Mouse (Mus musculus) ES-E14 (cell line): Measurements from ENCODE around the gene Mbd4. TPM values are rescaled to one million over a fixed set of nuclear protein-coding genes. Genes with fewer than 3 reads are reported as not detected.

ENCODE experiments used
- DNase-seq: peaks from one replicate; pipeline ENCODE4 v3.0.0-alpha.2; 2013; ENCODE audit warnings: low read depth, low spot score
- H3K27ac ChIP-seq: 2 replicates; pipeline ENCODE4 v1.5.1; 2012; ENCODE audit warnings: low read depth, mild to moderate bottlenecking, low read length, moderate library complexity, mixed read lengths; ENCODE audit not compliant: poor library complexity, insufficient read depth, severe bottlenecking
- H3K36me3 ChIP-seq: 2 replicates; pipeline ENCODE4 v1.6.1; 2012; ENCODE audit warnings: mild to moderate bottlenecking, low read length, moderate library complexity, mixed read lengths; ENCODE audit not compliant: control insufficient read depth, poor library complexity, insufficient read depth, severe bottlenecking
- H3K4me1 ChIP-seq, 2 experiments: fragments of 150-350 bp in 1 of 2; sonication (generic) in 1 of 2; 2 replicates each; pipeline ENCODE4 v1.6.1; 2012; ENCODE audit warnings: low read length in 2 of 2, mild to moderate bottlenecking in 1 of 2, mixed read lengths in 1 of 2; ENCODE audit not compliant: control insufficient read depth in 2 of 2, insufficient read depth in 2 of 2, poor library complexity in 1 of 2
- H3K4me3 ChIP-seq, 2 experiments: fragments of 150-350 bp in 1 of 2; sonication (generic) in 1 of 2; 2 replicates each; pipeline ENCODE4 v1.5.1; 2012; ENCODE audit warnings: low read length in 2 of 2, low read depth in 1 of 2, mild to moderate bottlenecking in 1 of 2, mixed read lengths in 1 of 2; ENCODE audit not compliant: insufficient read depth in 1 of 2, poor library complexity in 1 of 2, severe bottlenecking in 1 of 2
- H3K9ac ChIP-seq: 2 replicates; pipeline ENCODE4 v1.6.1; 2012; ENCODE audit warnings: low read depth, mild to moderate bottlenecking, low read length, mixed read lengths; ENCODE audit not compliant: poor library complexity, insufficient read depth, severe bottlenecking
- H3K9me3 ChIP-seq: fragments of 150-350 bp; sonication (generic); 2 replicates; pipeline ENCODE4 v1.6.1; 2012; ENCODE audit warnings: low read depth, mild to moderate bottlenecking, low read length; ENCODE audit not compliant: control insufficient read depth, insufficient read depth
- CHD2 ChIP-seq: IDR thresholded peaks from 2 replicates; pipeline ENCODE4 v1.6.1; 2014; ENCODE audit warnings: mild to moderate bottlenecking, low read depth, low read length, inconsistent platforms
- HCFC1 ChIP-seq: IDR thresholded peaks from 2 replicates; pipeline ENCODE4 v1.6.1; 2012; ENCODE audit warnings: low read length, inconsistent platforms, borderline replicate concordance; ENCODE audit not compliant: insufficient read depth
- MAFK ChIP-seq: IDR thresholded peaks from 2 replicates; pipeline ENCODE4 v1.6.1; 2014; ENCODE audit warnings: mild to moderate bottlenecking, low read depth, low read length, inconsistent platforms; ENCODE audit not compliant: insufficient read depth
- ZC3H11A ChIP-seq: IDR thresholded peaks from 2 replicates; pipeline ENCODE4 v1.6.1; 2012; ENCODE audit warnings: low read depth, mild to moderate bottlenecking, inconsistent platforms, low read length, borderline replicate concordance
- ZNF384 ChIP-seq: IDR thresholded peaks from 2 replicates; pipeline ENCODE4 v1.6.1; 2012; ENCODE audit warnings: low read depth, low read length, inconsistent platforms
- in situ Hi-C, 2 experiments: fragments of 600-800 bp; cut with MboI; formaldehyde crosslinking; loops; one replicate each; pipeline ENCODE4 v1.15.1; 2025; ENCODE audit warnings: low sequenced_read_pairs in 2 of 2, inconsistent platforms in 1 of 2; ENCODE audit not compliant: unreplicated experiment in 2 of 2
- total RNA-seq: library from RNA; depleted of rRNA; stranded (reverse); fragments of 300-350 nt; gene quantifications from 2 replicates; pipeline ENCODE4 v1.2.3, GENCODE M21; 2012; rRNA removed

Gene Mbd4
- total RNA-seq, result 15.1 and 18.8 TPM in 2 replicates

DNA sequence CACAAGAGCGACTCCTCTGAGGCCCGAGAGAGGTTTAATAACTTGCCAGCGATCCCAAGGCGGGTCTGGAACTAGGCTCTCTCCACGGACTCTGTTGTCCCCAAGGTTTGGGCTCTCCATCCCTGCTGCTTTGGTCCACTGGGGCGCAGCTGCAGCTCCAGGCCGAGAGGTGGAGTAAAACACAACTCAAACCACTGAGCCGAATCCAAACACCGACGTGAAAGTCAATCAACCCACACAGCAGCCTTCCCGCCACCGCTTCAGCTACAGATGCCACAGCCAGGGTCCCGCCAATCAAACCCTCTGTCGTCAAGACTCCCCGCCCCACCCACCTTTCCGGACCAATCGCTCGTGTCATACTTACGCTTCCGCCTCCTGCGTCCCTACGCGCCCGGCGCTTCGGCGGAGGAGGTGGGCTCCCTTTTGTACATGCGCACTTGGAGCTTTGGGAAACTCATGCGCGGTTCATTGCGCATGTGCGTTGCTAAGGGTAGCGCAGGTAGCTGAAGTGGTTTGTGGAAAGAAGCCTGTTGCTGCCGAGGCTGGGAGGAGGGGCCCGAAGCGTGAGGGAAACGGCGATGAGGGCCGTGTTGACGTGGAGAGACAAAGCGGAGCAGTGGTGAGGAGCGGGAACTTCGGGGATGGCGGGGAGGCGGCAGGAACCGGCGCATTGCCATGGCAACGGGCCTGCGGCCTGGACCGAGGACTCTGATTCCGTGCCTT lies at the start of gene Mbd4, which contains the start of gene Ift122:
Mbd4 (minus strand) TSS at position 281 of the 723 bp plus-strand sequence.
Ift122 (plus strand) TSS at position 380 of the 723 bp plus-strand sequence.
- in situ Hi-C loops, result no loop called here
- Histone ChIP-seq H3K4me1 (no peaks in the 10 kb centered on the region), H3K36me3 (peaks cover 12% of the 10 kb centered on the region), H3K27ac (peak within 1 kb of the TSS; percentile 81), H3K9ac (peak within 1 kb of the TSS; percentile 83), H3K9me3 (no peaks in the 10 kb centered on the region), H3K4me3 (peak within 1 kb of the TSS; percentile 76 to 84)
- peak; percentile 99 for DNase-seq
- TF ChIP-seq CHD2 (no peak), MAFK (no peak), ZNF384 (no peak), HCFC1 (no peak)

DNA sequence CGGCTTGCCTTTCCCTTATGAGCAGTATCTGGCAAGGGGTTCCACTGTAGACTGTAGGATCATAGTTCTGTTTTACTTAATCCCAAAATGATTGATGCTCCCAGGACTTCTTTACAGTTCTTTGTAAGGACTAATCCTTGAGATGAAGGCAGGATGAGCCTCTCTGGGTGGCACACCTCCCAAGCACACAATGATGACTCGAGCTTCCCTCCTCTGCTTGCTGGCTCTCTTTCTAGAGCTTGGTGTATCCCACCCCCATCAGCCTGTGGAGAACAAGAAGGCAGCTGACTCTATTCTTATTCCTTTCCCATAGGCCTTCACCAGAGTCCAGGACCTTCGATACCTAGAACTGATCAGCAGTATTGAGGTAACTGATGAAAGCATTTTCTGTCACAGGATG lies 49.4 kb upstream of the Mbd4 start:
- in situ Hi-C loops, result loop anchor here in 1 of 2 experiments (10.0 kb wide), 1 partner anchor 232 kb away; no protein-coding TSS in a partner anchor
- Histone ChIP-seq H3K27ac (no peak overlapping the region), H3K4me1 (no peaks in the 10 kb centered on the region), H3K4me3 (no peak overlapping the region), H3K9me3 (no peaks in the 10 kb centered on the region), H3K9ac (no peak overlapping the region), H3K36me3 (peaks cover 4% of the 10 kb centered on the region; the same call in 1 of the 2 replicates)
- no peak for TF ChIP-seq HCFC1
- no peak for TF ChIP-seq ZNF384
- TF ChIP-seq ZC3H11A, result no peak
- TF ChIP-seq MAFK, result no peak
- TF ChIP-seq CHD2, result no peak
- no peak for DNase-seq

DNA sequence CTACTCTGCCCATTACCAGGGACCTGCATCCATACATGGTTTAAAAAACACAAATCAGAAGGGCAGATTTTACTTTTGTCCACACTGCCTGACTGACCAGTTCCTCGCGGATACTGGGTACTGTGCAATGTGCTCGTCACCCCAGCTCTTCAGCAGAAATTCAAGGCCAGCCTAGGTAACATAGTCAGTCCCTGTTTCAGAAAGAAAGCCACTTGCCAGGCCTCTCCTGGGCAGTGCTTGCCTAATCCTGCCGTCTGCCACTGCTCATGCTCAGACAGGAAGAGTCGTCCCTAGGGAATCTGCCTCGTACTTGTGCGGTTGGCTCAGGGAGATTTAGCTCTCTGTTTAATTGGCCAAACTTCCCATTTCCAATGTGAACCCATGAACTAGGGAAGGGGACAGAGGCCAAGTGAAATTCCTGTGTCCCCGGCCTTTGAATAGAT lies 48.3 kb upstream of the Mbd4 start:
- no peak for TF ChIP-seq ZC3H11A
- no peak for DNase-seq
- Histone ChIP-seq H3K4me3 (no peak overlapping the region), H3K9me3 (no peaks in the 10 kb centered on the region), H3K36me3 (peaks cover 4% of the 10 kb centered on the region; the same call in 1 of the 2 replicates), H3K9ac (no peak overlapping the region), H3K4me1 (no peaks in the 10 kb centered on the region), H3K27ac (no peak overlapping the region)
- in situ Hi-C loops, result loop anchor here in 1 of 2 experiments (10.0 kb wide), 1 partner anchor 233 kb away; no protein-coding TSS in a partner anchor

DNA sequence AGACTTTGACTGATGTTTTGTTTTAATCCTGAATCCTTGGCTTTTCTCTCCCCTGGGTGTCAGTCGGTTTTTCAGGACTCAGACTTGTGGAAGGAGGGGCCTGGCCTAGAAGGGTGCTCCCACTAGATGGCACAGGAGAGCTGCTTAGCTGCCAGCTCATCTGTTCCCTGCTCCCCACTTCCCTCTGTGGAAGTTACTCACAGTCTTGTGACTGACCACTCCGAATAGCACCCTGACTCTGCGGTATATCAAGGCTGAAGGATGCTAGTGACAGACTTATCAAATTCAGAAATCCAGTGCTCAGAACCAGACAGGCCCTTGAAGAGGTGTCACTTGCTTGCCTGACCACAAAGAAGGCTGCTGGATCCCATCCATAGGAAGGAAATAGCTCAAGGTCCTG lies 47.9 kb upstream of the Mbd4 start:
- H3K27ac ChIP-seq, result no peak overlapping the region
- in situ Hi-C loops, result loop anchor here in 1 of 2 experiments (10.0 kb wide), 1 partner anchor 234 kb away; no protein-coding TSS in a partner anchor
- no peak overlapping the region for H3K4me3 ChIP-seq
- peaks cover 4% of the 10 kb centered on the region; the same call in 1 of the 2 replicates for H3K36me3 ChIP-seq
- no peaks in the 10 kb centered on the region for H3K9me3 ChIP-seq
- H3K4me1 ChIP-seq, result no peaks in the 10 kb centered on the region
- no peak overlapping the region for H3K9ac ChIP-seq
- DNase-seq, result no peak
- TF ChIP-seq CHD2, result no peak
- TF ChIP-seq ZC3H11A, result no peak
- TF ChIP-seq ZNF384, result no peak
- TF ChIP-seq MAFK, result no peak
- no peak for TF ChIP-seq HCFC1
